Mouse (Mus musculus) myocyte (in vitro differentiated cells): ENCODE data around the gene Gm10271. TPM values are rescaled to one million over a fixed set of nuclear protein-coding genes. Genes with fewer than 3 reads are reported as not detected.

Source experiments
- H3K27me3 ChIP-seq: one replicate; pipeline ENCODE4 v1.6.1; 2011; ENCODE audit not compliant: control insufficient read depth, insufficient read depth, insufficient read length
- H3K36me3 ChIP-seq: one replicate; pipeline ENCODE4 v1.6.1; 2011; ENCODE audit not compliant: control insufficient read depth, insufficient read depth
- H3K4me2 ChIP-seq: one replicate; pipeline ENCODE4 v1.6.1; 2011; ENCODE audit warnings: low read depth, control low read depth
- H3K4me3 ChIP-seq: one replicate; pipeline ENCODE4 v1.5.1; 2011; ENCODE audit warnings: mild to moderate bottlenecking, control low read depth, moderate library complexity
- H3K79me2 ChIP-seq: one replicate; pipeline ENCODE4 v1.6.1; 2011; ENCODE audit not compliant: control insufficient read depth, insufficient read depth
- H3ac ChIP-seq: one replicate; pipeline ENCODE4 v1.6.1; 2011; ENCODE audit not compliant: control insufficient read depth, insufficient read length
- CEBPB ChIP-seq: IDR thresholded peaks from 2 replicates; pipeline ENCODE4 v1.6.1; 2011; ENCODE audit warnings: mild to moderate bottlenecking, moderate library complexity; ENCODE audit not compliant: poor library complexity, insufficient read depth, severe bottlenecking
- E2F4 ChIP-seq: IDR thresholded peaks from one replicate; pipeline ENCODE4 v1.6.1; 2011; ENCODE audit warnings: mild to moderate bottlenecking, control low read depth, moderate library complexity; ENCODE audit not compliant: insufficient read depth
- MAX ChIP-seq: IDR thresholded peaks from one replicate; pipeline ENCODE4 v1.6.1; 2011; ENCODE audit warnings: low read depth, mild to moderate bottlenecking, control low read depth
- MYOD1 ChIP-seq, 3 experiments: IDR thresholded peaks; one replicate each; pipeline ENCODE4 v1.6.1; 2011; ENCODE audit warnings: control low read depth in 2 of 3, low read depth in 2 of 3, mild to moderate bottlenecking in 2 of 3, moderate library complexity in 1 of 3; ENCODE audit not compliant: insufficient read length in 2 of 3, control insufficient read depth in 1 of 3
- MYOG ChIP-seq, 3 experiments: IDR thresholded peaks; one replicate each; pipeline ENCODE4 v1.6.1; 2011; ENCODE audit warnings: control low read depth in 2 of 3, low read depth in 2 of 3, mild to moderate bottlenecking in 2 of 3; ENCODE audit not compliant: insufficient read length in 2 of 3, control insufficient read depth in 1 of 3, insufficient read depth in 1 of 3
- POLR2A ChIP-seq: IDR thresholded peaks from one replicate; pipeline ENCODE4 v1.6.1; 2011; ENCODE audit warnings: low read depth, mild to moderate bottlenecking, control low read depth, moderate library complexity; ENCODE audit not compliant: insufficient read length
- POLR2AphosphoS2 ChIP-seq: IDR thresholded peaks from one replicate; pipeline ENCODE4 v1.6.1; 2011; ENCODE audit warnings: low read depth, control low read depth; ENCODE audit not compliant: insufficient read length
- REST ChIP-seq: IDR thresholded peaks from one replicate; pipeline ENCODE4 v1.6.1; 2011; ENCODE audit warnings: mild to moderate bottlenecking, control low read depth, moderate library complexity; ENCODE audit not compliant: insufficient read depth, insufficient read length
- SRF ChIP-seq: IDR thresholded peaks from one replicate; pipeline ENCODE4 v1.6.1; 2011; ENCODE audit warnings: low read depth; ENCODE audit not compliant: control insufficient read depth, insufficient read length
- TCF12 ChIP-seq: IDR thresholded peaks from one replicate; pipeline ENCODE4 v1.6.1; 2011; ENCODE audit warnings: mild to moderate bottlenecking, control low read depth; ENCODE audit not compliant: poor library complexity, insufficient read depth, severe bottlenecking
- TCF3 ChIP-seq: IDR thresholded peaks from one replicate; pipeline ENCODE4 v1.6.1; 2011; ENCODE audit warnings: low read depth, control low read depth; ENCODE audit not compliant: insufficient read length
- USF1 ChIP-seq: IDR thresholded peaks from one replicate; pipeline ENCODE4 v1.6.1; 2011; ENCODE audit warnings: low read depth, mild to moderate bottlenecking, control low read depth, moderate library complexity
- polyA plus RNA-seq: library from polyadenylated mRNA; unstranded; fragments of >200 nt; fragmentation: generic; extraction: Trizol; gene quantifications from one replicate; pipeline ENCODE4 v1.2.1, GENCODE M21; 2012; ENCODE audit warnings: missing spikeins

The Gm10271 gene
- polyA plus RNA-seq, 1 experiment = not detected

- no peaks in the 10 kb centered on the region for H3K36me3 ChIP-seq
- no peaks in the 10 kb centered on the region for H3K79me2 ChIP-seq
- H3K27me3 ChIP-seq = no peaks in the 10 kb centered on the region
- TF ChIP-seq E2F4 (no peak), USF1 (no peak), MYOD1 (IDR thresholded peaks at IDR 0.05; ENCODE audit: control insufficient read depth in 1 of 3, insufficient read length in 2 of 3, low read depth in 2 of 3) (no peak), MYOG (IDR thresholded peaks at IDR 0.05; ENCODE audit: control insufficient read depth in 1 of 3, insufficient read depth in 1 of 3, insufficient read length in 2 of 3, low read depth in 2 of 3) (no peak), REST (no peak), CEBPB (no peak), TCF12 (no peak), POLR2A (no peak), POLR2AphosphoS2 (no peak), SRF (no peak), MAX (no peak), TCF3 (no peak)
- H3K4me3 ChIP-seq = no peak overlapping the region
- no peak overlapping the region for H3ac ChIP-seq
- H3K4me2 ChIP-seq = peak overlapping the region; percentile 69
Observed at GRCm38 (mm10) chr10:116995584-116996235, 23.3 kb upstream of the Gm10271 start.

DNA sequence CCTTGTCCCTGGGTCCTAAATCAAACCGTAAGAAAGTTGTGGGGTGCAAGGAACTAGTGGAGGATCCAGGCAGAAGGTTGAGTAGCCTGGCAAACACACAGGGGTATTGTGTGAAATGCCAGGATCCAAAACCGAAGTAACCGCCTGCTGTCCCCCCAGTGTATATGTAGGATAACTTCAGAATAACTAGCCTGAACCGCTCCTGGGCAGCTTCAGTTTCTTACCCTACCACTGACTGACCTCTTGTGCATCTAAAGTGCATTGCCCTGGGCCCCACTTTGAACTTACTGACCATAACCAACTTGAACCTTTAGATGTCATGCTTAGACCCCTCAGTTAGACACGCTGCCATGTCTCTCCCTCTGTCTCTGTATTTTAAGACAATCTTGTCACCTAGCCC, 22.8 kb upstream of the Gm10271 start:
- TF ChIP-seq E2F4 = no peak
- no peak for TF ChIP-seq POLR2A
- TF ChIP-seq CEBPB = no peak
- no peak for TF ChIP-seq POLR2AphosphoS2
- no peak for TF ChIP-seq USF1
- no peak for TF ChIP-seq MYOG (IDR thresholded peaks at IDR 0.05; ENCODE audit: control insufficient read depth in 1 of 3, insufficient read depth in 1 of 3, insufficient read length in 2 of 3, low read depth in 2 of 3)
- no peak for TF ChIP-seq TCF3
- no peak for TF ChIP-seq SRF
- TF ChIP-seq MYOD1 (IDR thresholded peaks at IDR 0.05; ENCODE audit: control insufficient read depth in 1 of 3, insufficient read length in 2 of 3, low read depth in 2 of 3) = no peak
- TF ChIP-seq REST = no peak
- no peak for TF ChIP-seq MAX

GRCm38 (mm10) chr10:116993971-116994370, 21.6 kb upstream of the Gm10271 start:
- no peaks in the 10 kb centered on the region for H3K79me2 ChIP-seq
- H3K4me3 ChIP-seq = no peak overlapping the region
- no peak overlapping the region for H3K4me2 ChIP-seq
- no peaks in the 10 kb centered on the region for H3K36me3 ChIP-seq
- H3K27me3 ChIP-seq = no peaks in the 10 kb centered on the region
- H3ac ChIP-seq = no peak overlapping the region
- no peak for TF ChIP-seq E2F4
- no peak for TF ChIP-seq TCF3
- no peak for TF ChIP-seq POLR2AphosphoS2
- TF ChIP-seq SRF = no peak
- no peak for TF ChIP-seq MYOG (IDR thresholded peaks at IDR 0.05; ENCODE audit: control insufficient read depth in 1 of 3, insufficient read depth in 1 of 3, insufficient read length in 2 of 3, low read depth in 2 of 3)
- no peak for TF ChIP-seq TCF12
- TF ChIP-seq MAX = no peak
- TF ChIP-seq MYOD1 (IDR thresholded peaks at IDR 0.05; ENCODE audit: control insufficient read depth in 1 of 3, insufficient read length in 2 of 3, low read depth in 2 of 3) = no peak
- no peak for TF ChIP-seq REST

More for the DNA sequence above, 22.8 kb upstream of the Gm10271 start:
- Histone ChIP-seq H3K36me3 (no peaks in the 10 kb centered on the region), H3K27me3 (no peaks in the 10 kb centered on the region), H3K4me2 (peak overlapping the region; percentile 69), H3K79me2 (no peaks in the 10 kb centered on the region), H3ac (no peak overlapping the region), H3K4me3 (no peak overlapping the region)

- Histone ChIP-seq H3K27me3 (no peaks in the 10 kb centered on the region), H3K4me2 (peak within 1 kb of the TSS; percentile 56), H3ac (no peak within 1 kb of the TSS), H3K4me3 (no peak within 1 kb of the TSS), H3K79me2 (no peaks in the 10 kb centered on the region), H3K36me3 (no peaks in the 10 kb centered on the region)
- TF ChIP-seq MYOG (IDR thresholded peaks at IDR 0.05; ENCODE audit: control insufficient read depth in 1 of 3, insufficient read depth in 1 of 3, insufficient read length in 2 of 3, low read depth in 2 of 3) (peak in 1 of 3 experiments; percentile 40), TCF3 (no peak), MYOD1 (IDR thresholded peaks at IDR 0.05; ENCODE audit: control insufficient read depth in 1 of 3, insufficient read length in 2 of 3, low read depth in 2 of 3) (peak in 2 of 3 experiments; percentile 34 to 60)
Observed at GRCm38 (mm10) chr10:116986264-116987082, 14.1 kb upstream of the Gm10271 start, which contains the start of gene Best3. Best3 (plus strand) TSS chr10:116986314.
